Mouse (Mus musculus): ENCODE measurements around the gene Dad1.

- no peak for TF ChIP-seq POLR2A (IDR thresholded peaks at IDR 0.05; ENCODE audit: low read depth, low read length)
- no peak for TF ChIP-seq CTCF (IDR thresholded peaks at IDR 0.05; ENCODE audit: borderline replicate concordance, insufficient read depth, low read length)
Observed at GRCm38 (mm10) chr14:54197740-54198139, 56.2 kb downstream of the Dad1 start.

All from embryonic fibroblast, embryonic 13.5 days (primary cell).